Mouse (Mus musculus) cerebellum, adult (tissue): ENCODE data around the gene Scgb1b19.
"Not testable (repeated sequence)": the region's sequence is repeated elsewhere in the genome, so short reads cannot be mapped to it uniquely, and the experiment has no call there.

Source experiments
- ATAC-seq: cut with Nextera tagmentation; 2 replicates; pipeline ENCODE4 v1.9.2; 2017; ENCODE audit warnings: mild to moderate bottlenecking, moderate library complexity, mixed read lengths; ENCODE audit not compliant: insufficient number of reproducible peaks, low FRiP score, low TSS enrichment

The Scgb1b19 gene

DNA sequence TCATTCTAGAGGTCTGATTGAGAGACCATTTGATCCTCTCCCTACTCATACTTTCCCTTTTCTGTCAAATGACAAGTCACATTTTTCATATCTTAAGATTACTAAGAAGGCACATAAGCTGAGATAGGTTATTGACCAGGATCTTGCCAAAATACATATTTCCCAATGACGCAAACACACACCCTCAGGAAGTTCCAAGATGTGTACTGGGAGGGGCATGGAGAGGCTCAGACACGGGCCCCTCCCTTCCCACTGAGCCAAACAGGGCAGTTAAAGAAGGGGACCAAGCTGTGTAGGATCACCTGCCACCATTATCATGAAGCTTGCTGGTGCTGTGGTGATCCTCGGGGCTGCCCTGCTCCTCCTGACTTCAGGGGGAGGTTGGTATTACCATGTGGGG, at the start of gene Scgb1b19:
Gene Scgb1b19 (plus strand): TSS at position 301 of the 400 bp plus-strand sequence.
- not testable (repeated sequence) for ATAC-seq

DNA sequence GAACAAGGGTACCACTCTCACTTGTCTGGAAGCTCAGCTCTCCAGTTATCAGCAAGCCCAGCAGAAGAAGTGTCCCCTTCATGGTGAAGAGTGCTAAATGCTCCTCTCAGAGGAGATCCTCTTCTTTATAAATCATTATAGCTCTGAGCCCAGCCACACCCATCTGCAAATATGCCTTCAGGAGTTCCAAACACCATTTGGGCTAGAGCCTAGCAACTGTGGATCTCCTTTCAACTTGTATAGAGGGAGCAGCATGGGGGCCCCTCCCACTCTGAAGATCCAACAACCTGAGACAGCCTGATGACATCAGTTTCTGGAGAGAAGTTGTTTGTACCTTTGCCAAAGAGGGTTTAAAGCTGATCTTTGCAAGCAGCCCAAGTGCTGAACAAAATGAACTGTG, 6.9 kb upstream of the Scgb1b19 start, which contains the start of gene Scgb2b19:
Gene Scgb2b19 (minus strand): TSS at position 101 of the 400 bp plus-strand sequence.
- ATAC-seq = not testable (repeated sequence)
